Mouse (Mus musculus) testis, adult 2 months (tissue): ENCODE data around the gene Fut7. TPM values are rescaled to one million over a fixed set of nuclear protein-coding genes. Genes with fewer than 3 reads are reported as not detected.
A peak's percentile ranks its signal among the peaks of the same experiment; 100 is the strongest.

Experiments
- H3K27ac ChIP-seq: fragments of 200-500 bp; 2 replicates; pipeline ENCODE4 v1.5.1; 2012; ENCODE audit warnings: low read depth, low read length; ENCODE audit not compliant: control insufficient read depth, insufficient read depth
- H3K27me3 ChIP-seq: fragments of 200-500 bp; 2 replicates; pipeline ENCODE4 v1.6.1; 2012; ENCODE audit warnings: mild to moderate bottlenecking, low read length, moderate library complexity; ENCODE audit not compliant: control insufficient read depth, insufficient read depth
- H3K36me3 ChIP-seq: fragments of 200-500 bp; 2 replicates; pipeline ENCODE4 v1.6.1; 2012; ENCODE audit warnings: mild to moderate bottlenecking, low read length; ENCODE audit not compliant: control insufficient read depth, insufficient read depth
- H3K4me1 ChIP-seq: fragments of 200-500 bp; 2 replicates; pipeline ENCODE4 v1.6.1; 2012; ENCODE audit warnings: low read length; ENCODE audit not compliant: control insufficient read depth, insufficient read depth
- H3K4me3 ChIP-seq: fragments of 200-500 bp; 2 replicates; pipeline ENCODE4 v1.5.1; 2012; ENCODE audit warnings: low read depth, mild to moderate bottlenecking, low read length, moderate library complexity, mixed read lengths; ENCODE audit not compliant: control insufficient read depth
- CTCF ChIP-seq: fragments of 200-500 bp; IDR thresholded peaks from 2 replicates; pipeline ENCODE4 v1.5.1; 2012; ENCODE audit warnings: low read depth, mild to moderate bottlenecking, inconsistent platforms, low read length, moderate library complexity; ENCODE audit not compliant: control insufficient read depth, insufficient read depth, insufficient replicate concordance
- POLR2A ChIP-seq: fragments of 200-500 bp; IDR thresholded peaks from 2 replicates; pipeline ENCODE4 v1.6.1; 2012; ENCODE audit warnings: low read depth, mild to moderate bottlenecking, inconsistent platforms, low read length, moderate library complexity; ENCODE audit not compliant: control insufficient read depth
- polyA plus RNA-seq: library from polyadenylated mRNA; depleted of rRNA; stranded (reverse); fragments of >200 nt; gene quantifications from 2 replicates; pipeline ENCODE4 v1.2.3, GENCODE M21; 2012

The Fut7 gene
- polyA plus RNA-seq, 1 experiment, result 0.10 TPM

DNA sequence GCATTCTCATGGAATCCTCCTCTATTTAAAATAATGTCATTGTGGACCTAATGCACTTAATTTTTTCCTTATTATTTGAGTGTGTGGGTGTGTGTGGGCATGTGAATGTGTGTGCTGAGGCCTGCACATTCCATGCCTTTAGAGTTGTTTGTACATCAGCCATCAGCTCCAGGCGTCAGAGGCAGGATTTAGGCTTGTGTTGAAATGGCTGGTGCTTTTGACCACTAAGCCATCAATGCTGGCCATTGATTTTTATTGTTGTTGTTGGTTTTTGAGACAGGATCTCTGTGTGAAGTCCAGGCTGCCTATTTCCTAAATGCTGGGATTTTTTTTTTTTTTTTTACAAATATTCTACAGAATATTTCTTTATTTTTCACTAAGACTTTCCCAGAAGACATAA lies 29.9 kb downstream of the Fut7 start:
- Histone ChIP-seq H3K27ac (no peak overlapping the region), H3K27me3 (no peaks in the 10 kb centered on the region), H3K4me3 (no peak overlapping the region), H3K4me1 (no peaks in the 10 kb centered on the region; the same call in 1 of the 2 replicates), H3K36me3 (no peaks in the 10 kb centered on the region)
- TF ChIP-seq POLR2A (no peak), CTCF (no peak)

DNA sequence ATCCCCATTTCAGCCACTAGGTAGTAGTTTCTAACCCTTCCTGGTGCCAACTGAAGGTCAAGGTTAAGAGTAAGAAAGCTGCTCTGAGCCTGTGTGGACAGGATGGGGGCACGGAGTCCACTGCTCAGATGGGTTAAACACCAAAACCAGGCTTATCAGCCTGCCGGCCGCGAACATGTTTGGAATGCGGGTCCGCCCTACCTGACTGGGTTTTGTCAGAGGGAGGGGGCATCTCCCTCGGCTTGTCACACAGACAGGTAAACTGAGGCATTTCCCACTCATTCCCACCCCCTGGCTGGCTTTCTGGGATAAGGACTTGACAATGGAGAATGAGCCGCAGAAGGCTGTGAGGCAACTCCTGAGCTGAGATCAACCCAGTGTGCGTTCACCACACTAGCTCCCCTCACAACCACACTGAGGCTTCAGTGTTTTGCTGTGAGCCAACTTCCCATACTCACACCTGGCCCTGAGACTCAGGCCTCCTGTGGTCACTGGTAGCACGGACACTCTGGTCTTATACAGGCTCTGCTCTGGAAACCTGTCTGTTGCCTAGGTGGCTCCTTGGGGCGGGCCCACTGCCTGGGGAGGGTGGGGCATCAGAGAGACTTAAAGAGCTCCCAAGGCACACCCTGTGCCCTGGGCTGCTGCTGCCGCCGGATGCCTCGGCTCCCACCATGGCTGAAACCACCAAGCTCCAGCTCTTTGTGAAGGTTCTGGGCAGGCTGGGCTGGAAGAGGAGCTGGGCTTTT lies 33.3 kb downstream of the Fut7 start, which contains the start of gene Clic3:
Gene Clic3, plus strand, starts transcription at position 634 of the 749 bp plus-strand sequence.
- no peak within 1 kb of the TSS for H3K4me3 ChIP-seq
- TF ChIP-seq CTCF, result no peak
- TF ChIP-seq POLR2A, result no peak

DNA sequence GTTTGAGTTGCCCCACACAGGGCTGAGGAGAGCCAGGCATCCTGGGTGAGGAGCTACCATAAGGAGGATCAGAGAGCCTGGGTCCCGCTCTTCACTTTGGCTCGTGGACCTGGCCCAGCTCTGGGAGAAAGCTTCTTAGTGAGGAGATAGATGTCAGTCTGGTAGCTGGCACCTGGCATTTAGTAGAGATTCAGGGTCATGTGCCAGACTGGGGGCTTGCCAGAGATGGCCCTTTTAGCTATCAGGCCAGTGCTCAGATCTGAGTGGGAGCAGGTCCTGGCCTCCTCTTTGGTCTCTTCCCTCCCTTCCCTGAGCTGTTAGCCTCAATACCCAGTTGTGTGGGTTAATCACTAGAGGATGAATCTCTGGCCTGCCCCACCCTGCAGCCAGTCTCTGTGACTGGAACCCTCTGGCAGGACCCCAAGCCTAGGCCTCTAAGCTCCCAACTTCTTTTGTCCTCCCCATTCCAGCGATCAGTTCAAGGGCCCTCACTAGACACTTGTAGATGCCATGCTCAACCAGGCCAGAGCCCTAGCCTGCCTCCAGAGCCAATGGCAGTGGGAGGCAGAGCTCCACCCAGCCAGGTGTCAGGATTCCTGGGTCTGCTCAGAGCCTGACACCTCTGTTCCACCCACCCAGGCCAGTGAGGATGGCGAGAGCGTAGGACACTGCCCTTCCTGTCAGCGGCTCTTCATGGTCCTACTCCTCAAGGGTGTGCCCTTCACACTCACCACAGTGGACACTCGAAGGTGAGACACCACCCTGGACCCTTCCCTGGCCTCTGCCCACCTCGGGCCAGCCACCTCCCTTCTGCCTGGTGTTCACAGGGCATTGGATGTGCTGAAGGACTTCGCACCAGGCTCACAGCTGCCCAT lies 34.2 kb downstream of the Fut7 start:
- TF ChIP-seq CTCF, result no peak
- no peak for TF ChIP-seq POLR2A
- Histone ChIP-seq H3K4me1 (peaks cover 14% of the 10 kb centered on the region), H3K36me3 (no peaks in the 10 kb centered on the region), H3K27me3 (no peaks in the 10 kb centered on the region), H3K27ac (no peak overlapping the region), H3K4me3 (no peak overlapping the region)

More for the DNA sequence above, 33.3 kb downstream of the Fut7 start, which contains the start of gene Clic3:
- Histone ChIP-seq H3K27ac (no peak within 1 kb of the TSS), H3K4me1 (peaks cover 9% of the 10 kb centered on the region), H3K36me3 (no peaks in the 10 kb centered on the region), H3K27me3 (no peaks in the 10 kb centered on the region)

DNA sequence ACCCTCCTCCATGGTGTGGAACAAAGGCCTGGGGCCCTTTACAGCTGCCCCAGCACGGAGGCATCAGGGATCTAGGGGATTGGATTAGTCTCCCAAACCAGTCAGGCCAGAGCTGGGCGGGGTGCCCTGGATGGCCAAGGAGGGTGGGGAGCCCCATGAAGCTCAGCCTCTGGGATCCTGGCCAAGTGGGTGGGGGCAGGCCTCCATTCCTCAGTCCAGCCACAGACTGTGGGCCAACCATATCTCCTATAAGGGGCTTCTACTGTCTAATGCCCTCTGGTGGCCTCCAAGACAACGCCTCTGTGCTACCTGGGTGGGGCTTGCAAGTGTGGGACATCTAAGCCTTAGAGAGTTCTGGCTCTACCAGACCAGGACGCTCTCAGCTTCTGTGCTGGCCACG lies 35.8 kb downstream of the Fut7 start:
- Histone ChIP-seq H3K36me3 (no peaks in the 10 kb centered on the region), H3K4me3 (no peak overlapping the region), H3K4me1 (peaks cover 14% of the 10 kb centered on the region), H3K27ac (no peak overlapping the region), H3K27me3 (no peaks in the 10 kb centered on the region)
- no peak for TF ChIP-seq POLR2A
- TF ChIP-seq CTCF, result no peak

DNA sequence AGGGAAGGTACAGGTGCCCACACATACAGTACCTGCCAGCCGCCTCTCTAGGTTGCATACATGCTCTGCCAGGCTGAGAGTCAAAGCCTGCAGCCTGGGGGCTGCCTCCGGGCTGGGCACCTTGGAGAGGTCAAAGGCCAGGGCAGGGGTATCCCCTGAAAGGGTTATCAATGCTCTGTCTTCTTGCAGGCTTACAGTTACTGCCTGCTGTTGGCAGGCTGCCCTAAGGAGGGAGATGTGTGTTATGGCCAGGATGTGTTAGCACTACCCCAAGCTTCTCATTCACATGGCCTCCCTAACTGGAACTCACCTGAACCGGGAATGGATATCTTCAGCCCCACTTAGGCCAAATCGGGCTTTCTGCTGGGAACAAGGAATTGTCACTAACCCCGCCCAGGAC lies 37.1 kb downstream of the Fut7 start:
- Histone ChIP-seq H3K27me3 (no peaks in the 10 kb centered on the region), H3K4me3 (peak overlapping the region; percentile 87), H3K36me3 (no peaks in the 10 kb centered on the region), H3K4me1 (peaks cover 14% of the 10 kb centered on the region), H3K27ac (peak overlapping the region; percentile 77)
- TF ChIP-seq POLR2A (no peak), CTCF (no peak)

DNA sequence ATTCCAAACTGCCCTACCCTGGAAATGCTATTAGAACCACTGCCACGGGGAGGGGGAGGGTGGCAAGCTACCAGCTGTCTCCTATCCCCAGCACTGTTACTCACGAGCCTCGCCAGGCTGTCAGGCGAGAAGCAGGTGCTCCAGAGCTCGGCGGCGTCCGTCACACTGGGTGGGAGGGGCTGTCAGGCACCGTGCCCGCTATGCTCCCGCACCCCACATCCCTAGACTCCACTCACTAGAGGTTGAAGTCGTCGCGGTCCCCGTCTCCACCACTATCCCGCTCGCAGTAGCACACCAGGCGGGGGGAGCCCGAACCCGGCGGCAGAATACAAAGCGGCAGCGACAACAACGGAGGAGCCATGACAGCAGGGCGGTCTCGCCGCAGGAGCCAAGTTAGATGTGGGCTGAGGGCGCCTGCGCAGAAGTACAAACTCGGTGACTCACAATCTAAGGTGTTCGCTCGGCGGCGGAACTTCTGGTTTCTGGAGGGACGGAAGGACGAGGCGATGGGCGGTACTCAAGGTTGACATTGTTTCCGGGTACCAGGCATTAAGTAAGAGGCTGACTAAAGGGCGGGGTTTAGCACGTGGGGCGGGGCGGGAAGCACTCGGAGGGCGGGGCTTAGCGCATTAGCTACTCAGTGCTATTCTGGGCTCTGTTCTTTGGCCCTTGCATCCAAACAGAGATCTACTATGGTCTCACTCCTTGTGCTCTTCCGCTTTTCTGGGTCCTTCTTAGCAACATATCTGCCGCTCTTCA lies 37.7 kb downstream of the Fut7 start, which contains the start of gene Paxx:
Gene Paxx, minus strand, starts transcription at position 544 of the 759 bp plus-strand sequence.
- peaks cover 14% of the 10 kb centered on the region for H3K4me1 ChIP-seq
- no peaks in the 10 kb centered on the region for H3K27me3 ChIP-seq
- peak; percentile 64; the same call in 1 of the 2 replicates for TF ChIP-seq POLR2A
- TF ChIP-seq CTCF, result no peak
- H3K27ac ChIP-seq, result peak within 1 kb of the TSS; percentile 80
- H3K4me3 ChIP-seq, result peak within 1 kb of the TSS; percentile 87
- no peaks in the 10 kb centered on the region for H3K36me3 ChIP-seq
